Mouse (Mus musculus) right cerebral cortex, postnatal 4 days (tissue): ENCODE measurements at regions not wholly inside any gene's neighbourhood (a gene's known extent, or its start where the extent isn't known, plus 50 kb on each side); places are given as distances from the start of the nearest gene placed in this dataset.
"Not testable (repeated sequence)": the region's sequence is repeated elsewhere in the genome, so short reads cannot be mapped to it uniquely, and the experiment has no call there.

ENCODE experiments used
- DNase-seq: peaks from one replicate; pipeline ENCODE4 v3.0.0-alpha.2; 2022

DNA sequence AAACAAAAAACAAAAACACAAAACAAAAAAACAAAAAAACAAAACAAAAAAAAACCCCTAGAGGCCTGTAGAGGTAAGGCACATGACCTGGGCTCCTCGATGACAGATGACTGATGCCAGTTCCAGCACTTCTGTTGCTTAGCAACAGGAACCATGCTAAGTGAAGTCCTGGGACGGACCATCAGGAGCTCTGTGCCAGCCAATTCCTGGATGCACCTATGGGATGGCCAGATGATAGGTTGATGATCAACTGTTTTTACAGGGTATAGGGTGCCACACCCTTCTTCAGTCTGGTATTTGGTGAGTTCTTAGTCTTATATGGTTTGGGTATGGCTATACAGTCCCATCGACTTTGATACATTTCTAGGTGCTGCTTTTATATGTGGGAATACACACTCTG, 209.9 kb downstream of the Med10 start:
- DNase-seq: no peak

DNA sequence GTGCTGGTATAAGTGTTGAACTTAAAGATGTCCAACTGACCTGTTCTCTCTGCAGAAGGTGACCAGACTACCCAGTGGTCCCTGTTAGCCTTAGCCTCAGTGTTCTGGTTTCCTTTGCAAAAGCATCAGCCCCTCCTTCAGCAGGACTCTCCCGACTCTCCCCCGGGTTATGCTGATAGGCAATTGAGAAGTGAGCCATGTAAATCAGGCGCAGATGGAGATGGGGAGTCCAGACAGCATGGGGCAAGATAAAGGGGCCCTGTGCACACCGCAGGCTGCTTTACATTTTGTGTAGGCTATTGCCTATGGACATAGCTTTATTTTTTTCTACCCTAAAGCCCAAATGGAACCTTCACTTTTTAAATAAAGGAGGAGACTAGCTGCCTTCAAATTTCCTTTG, 213.0 kb downstream of the Med10 start:
- DNase-seq: no peak

DNA sequence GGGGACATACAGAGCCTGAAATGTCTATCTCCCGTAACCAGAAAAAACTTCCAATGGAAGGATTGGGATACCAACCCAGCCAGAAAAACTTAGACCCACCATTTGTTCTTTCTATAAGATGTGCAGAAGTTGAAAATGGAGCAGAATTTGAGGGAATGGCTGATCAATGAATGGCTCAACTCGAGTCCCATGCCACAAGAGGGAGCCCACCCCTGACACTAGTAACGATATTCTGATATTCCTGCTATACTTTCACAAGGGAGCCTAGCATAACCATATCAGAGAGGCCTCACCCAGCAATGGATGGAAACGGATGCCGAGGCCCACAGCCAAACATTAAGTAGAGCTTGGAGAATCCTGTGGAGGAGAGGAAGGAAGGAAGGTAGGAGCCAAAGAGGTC, 215.3 kb downstream of the Med10 start:
- no peak for DNase-seq

DNA sequence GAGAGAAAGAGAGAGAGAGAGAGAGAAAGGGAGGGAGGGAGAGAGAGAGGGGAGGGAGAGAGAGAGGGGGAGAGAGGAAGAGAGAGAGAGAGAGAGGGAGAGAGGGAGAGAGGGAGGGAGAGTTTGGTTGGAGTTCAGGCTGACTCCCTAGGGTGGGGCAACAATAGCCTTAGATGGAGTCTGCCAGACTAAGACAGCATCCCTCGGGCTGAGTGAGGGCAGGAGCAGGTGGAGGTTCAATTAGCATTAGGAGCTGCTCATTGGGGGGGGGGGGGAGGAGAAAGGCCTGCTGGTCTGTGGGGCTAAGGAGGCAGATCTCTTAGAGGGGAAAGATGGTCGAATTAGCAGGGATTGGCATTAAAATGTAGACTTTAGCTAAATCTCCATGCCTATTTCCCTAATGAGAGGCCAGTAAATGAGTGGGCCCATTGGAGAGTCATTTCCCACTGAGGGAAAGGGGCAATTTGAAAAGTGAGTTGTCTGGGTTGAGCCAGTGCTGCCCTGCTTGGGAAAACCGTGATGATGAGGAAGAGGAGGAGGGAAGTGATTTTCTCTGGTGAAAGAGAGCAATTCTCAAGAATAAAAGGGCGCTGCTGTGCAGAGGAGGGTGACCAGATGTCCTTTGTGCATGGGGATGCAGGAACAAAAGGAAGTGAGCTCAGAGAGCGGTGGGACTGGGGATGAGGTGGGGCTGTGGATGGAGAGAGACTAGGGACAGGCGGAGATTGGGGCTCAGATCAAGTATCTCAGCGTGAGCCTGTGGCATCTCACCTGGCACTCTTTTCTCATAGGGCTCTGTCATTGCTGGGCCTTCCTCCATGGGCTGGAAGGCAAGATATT, 218.0 kb downstream of the Med10 start:
- DNase-seq: no peak

DNA sequence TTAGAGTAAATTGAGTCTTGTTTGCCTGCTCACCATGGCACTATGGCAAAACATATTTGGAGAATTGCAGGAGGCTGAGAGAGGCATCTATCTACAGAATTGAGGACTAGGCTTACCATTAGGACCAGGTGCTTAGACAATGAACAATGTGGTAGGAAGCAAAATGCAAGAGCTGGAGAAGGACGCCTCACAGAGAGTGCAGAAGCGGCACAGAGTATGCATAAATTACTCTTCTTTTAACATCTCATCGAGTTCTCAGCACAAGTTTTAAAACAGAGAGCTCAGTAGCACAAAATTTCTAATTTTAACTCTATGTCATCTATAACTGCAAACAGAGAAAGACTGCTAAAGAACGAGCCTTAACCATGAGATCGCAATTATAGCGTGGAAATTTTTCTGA, 231.1 kb downstream of the Med10 start:
- no peak for DNase-seq

DNA sequence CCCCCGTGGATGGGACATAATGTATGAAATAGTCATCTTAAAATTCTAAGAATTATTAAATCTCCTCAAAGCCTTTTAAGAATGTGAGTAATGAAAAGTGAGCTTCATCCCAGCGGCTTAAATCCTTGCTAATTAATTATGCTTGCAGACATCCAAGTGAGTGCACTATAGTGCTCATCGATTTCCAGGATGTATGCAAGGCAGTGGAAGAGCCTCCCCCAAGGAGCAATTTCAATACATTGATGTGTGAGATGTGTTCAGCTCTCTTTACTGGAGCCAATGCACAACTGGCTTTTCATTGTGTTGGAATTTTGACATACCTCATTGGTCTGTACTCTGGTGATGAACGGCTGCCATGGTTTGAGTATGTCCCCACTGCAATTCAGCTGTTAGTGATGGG, 231.6 kb downstream of the Med10 start:
- DNase-seq: no peak

DNA sequence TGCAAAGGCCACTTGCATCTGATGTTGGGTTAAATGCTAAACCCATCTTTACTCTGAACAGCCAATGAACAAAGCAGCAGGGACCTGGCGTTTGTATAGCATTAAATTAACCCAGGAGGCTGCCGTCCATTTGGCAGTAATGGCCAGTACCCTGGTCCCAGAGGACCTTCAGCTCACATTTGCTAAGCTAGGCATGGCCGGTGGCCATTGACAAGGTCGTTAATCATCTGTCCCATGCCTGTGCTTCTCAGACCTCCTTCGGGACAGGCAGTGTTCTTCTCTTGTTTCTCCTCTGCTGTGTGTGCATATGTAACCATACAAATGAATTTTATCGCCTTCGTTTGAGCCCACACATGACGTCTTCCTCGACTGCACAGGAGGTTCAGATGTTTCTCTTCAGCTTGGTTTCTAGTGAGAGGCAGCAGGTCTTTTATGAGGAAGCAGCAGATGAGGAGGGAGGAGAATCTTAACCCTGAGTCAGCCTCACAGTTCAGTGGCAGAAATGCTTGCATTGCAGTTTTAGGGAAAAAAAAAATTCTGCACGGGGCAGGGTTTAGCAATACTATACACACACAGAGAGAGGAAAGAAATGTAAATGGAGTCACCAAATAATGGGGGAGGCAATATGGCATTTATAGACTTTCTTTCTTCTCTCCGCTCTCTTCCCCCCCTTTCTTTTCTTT, 235.9 kb downstream of the Med10 start:
- no peak for DNase-seq

DNA sequence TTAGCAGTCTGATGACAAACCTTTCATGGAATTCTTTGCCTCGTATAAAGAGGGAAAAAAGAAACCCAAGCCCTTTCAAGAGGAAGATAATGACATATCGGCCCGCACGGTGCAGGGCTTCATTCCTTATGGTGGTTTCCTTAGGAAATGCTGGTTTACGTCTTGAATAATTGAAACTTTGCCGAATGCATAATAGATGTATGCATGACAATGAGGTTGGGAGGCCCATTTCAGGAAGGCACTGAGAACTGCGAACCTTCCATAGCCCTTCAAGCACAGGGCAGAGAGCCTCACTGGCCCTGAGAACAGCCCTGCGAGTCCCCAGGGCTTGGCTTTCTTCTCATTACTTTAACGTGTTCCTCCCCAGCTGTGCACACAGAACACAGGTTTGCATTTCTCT, 255.7 kb downstream of the Med10 start:
- no peak for DNase-seq

DNA sequence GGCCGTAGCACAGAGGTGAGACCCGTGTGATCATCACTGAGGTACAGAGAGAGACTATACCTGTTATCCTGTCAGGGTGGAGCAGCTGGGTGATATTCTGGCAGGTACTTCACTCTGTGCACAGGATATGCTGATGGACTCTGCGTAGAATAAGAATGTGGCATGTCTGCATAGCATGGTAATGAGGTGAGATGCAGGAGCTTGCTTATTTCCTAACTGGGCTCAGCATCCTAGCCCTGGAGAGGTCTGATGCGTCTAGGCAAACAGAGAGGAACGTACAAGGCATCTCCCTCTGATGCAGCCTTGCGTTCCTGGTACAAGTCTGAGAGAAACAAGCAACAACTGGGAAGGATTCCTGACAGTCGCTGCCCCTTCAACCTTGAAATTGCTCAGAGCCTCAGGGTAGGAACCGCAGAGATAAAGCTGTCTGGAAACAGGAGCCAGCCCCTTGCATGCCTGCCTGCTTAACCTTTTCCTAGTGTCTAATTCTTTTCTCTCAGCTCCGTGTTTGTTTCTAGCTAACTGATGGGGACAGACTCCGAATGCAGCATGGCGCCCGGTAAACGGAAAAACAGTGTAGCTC, 259.3 kb downstream of the Med10 start:
- DNase-seq: no peak

DNA sequence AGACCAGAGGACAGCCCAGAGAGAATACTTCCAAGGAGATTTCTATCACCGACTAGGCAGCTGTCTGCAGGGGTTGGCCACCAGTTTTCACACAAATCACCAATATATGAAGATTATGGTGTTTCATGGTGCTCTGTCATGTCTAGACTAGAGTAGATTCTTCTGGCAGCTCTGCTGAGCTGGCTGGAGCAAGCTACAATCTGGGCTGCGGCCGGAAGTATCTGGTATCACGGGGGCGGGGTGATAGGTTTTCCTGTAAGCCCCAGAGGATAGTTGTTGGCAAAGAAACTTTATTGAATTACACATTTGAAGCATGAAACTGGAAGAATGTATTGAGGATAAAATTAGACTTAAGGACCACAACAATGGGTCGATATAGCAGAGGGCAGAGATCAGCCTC, 271.5 kb downstream of the Med10 start:
- DNase-seq: no peak

DNA sequence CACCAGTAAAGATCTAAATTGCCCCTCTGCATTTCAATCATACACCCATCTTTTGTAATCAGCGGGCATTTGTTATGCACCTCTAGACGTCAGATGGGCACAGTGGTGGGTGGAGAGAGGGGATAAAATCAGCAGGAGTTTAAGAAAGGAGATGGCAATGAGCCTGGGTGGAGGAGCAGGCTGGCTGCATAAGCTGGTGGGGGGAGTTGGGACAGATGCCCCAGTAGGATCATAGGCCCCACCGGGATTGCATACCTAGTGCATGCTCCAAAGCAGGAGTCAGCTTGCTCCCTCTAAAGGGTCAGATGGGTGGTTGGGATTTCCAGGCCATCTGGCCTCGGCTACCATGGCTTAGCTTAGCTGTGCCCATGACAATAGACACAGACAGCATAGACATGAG, 273.2 kb downstream of the Med10 start:
- no peak for DNase-seq

DNA sequence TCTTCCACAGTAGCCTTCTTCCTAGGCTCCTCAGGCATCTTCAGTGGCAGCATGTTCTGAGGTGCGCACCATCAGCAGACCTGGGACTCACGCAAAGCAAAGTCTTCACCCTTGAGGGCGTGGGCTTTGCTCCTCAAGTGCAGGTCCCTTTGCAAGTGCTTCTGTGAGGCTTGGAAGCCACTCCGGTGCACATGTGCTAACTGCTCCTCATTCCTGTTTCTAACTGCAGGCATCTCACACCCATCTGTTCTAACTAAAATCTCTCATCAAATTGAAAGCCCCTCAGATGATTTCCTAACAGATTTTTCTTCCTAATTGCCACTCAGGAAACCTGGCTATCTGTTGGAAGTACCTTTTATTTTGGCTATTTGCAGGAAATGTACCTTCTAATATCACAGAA, 278.9 kb downstream of the Med10 start:
- no peak for DNase-seq

DNA sequence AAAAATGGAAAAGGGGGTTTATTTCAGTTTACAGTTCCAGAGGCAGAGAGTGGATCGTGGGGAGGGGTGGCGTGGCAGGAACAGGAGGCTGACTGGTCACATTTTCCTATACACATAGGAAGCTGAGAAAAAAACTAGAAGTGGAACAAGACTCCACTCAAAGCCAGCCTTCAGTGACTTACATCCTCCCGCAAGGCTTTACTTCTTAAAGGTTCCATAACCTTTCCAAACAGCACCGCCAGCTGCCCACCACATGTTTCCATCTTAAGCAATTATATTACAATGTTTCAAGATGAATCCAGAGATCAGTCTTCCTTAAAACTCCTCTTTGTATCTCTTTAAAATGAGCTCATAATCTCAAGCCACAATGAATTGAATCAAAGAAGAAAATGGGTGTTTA, 290.7 kb downstream of the Med10 start:
- no peak for DNase-seq

DNA sequence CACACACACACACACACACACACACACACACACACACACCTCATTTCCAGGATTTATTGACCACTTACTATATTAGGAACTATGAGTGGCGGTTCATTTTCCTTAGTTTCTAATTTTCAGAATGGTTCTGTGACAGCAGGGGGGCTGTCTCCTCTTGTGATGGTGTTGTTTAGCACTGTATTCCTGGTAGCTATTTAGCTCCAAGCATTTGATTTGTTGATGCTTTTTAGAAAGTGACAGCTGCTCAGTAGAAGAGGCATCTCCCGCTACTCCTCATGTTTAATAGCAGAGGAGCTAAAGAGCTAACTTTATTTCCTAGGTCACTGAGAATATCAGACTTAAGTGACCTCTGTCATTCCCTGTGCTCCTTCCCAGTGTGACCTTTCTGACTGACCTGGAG, 291.8 kb downstream of the Med10 start:
- DNase-seq: no peak

DNA sequence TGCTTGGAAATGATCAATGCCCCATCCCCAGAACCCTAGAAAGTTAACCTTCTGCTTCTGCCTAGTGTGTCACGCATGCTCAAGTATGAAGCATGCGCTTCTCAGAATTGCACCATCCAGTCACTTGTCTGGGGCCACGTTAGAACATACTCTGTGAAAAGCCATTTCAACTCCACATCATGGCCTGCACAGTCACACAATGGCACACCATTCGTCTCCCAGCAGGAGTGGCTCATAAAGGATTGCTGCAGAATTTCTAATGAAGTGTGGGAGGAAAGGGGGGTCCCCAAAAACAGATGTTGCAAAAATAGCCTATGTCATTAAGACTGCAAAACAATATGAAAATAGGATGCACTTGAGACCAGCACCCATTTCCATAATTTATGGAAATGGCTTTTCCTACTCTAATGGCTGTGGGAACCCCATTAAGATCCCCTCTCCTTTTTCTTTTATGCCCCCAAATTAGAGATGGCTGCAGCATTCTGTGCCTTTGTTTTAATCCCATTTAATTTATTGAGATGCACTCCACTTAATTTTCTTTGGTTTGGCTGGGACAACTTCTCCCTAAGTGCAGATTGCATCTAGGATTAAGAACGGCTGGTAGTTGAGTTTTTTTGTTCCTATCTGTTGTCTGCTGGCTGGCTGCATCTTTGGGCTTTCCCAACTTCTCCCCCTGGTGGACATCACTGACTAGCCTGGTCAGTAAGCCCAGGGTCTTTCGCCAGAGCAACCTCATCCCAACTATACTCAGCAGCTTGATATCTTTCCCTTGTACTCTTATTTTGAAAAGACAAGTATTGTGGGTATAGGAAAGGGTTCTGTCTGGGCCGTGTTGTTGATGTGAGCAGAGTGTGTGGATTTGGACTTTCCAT, 294.5 kb downstream of the Med10 start:
- no peak for DNase-seq

DNA sequence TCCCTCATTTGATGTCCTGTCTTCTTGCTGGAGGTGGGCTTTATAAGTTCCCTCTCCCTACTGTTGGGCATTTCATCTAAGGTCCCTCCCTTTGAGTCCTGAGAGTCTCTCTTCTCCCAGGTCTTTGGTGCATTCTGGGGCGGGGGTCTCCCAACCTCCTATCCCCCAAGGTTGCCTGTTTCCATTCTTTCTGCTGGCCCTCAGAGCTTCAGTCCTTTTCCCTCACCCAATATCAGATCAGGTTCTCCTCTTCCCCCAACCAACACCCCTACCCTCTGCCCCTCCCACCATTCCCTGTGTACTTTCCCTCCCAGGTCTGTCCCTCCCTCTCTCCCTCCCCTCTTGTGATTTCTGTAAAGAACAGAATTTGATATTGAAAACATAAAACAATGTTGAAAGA, 297.9 kb downstream of the Med10 start:
- not testable (repeated sequence) for DNase-seq

DNA sequence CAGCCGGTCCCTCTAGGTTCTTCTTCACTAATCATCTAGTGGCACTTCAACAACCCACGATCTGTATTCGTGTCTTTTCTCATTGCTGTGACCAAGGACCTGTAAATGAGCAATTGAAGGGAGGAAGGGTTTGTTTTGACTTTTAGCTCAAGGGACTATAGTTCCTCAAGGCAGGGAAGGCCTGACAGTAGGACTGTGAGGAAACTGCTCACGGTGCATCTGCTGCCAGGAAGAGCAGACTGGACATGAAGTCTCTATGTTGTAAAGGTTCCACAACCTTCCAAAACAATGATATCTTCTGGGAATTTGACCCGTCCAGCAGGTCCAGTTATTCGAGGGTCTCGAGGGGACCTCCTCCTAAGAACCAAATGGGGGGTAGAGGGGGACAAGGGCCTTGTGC, 300.8 kb downstream of the Med10 start:
- no peak for DNase-seq

DNA sequence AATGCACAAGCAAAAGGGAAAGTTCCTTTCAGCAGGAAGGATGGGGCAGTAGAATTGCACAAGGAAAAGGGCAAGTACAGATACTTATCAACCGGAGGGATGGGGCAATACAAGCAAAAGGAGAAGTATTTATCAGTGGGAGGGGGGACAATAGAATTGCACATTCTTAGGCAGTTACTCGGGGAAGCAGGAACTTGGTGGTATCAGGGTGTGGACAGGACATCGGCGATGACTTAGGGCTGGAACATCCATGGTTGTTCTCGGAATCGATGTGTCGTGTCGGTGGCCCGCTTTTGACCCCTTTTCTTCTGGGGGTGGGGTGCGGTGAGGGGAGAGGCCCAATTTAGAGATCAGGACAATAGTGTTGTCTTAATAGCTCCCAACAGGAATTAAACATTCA, 301.3 kb downstream of the Med10 start:
- not testable (repeated sequence) for DNase-seq

DNA sequence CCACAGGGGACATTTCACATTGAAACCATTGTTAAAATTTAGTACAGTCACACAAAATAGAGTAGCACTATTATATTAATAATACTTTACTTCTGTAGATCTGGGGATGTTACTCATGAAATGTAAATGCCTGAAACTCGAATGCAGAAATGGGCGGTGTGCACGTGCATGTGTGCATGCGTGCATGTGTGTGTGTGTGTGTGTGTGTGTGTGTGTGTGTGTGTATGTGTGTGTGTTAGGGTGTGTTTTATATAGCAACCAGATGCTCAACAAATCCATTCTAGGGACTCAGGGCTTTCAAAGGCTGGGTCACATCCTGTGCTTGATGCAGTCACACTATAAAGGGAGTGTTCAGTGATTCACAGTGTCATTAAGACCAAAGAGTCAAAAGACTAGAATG, 301.7 kb downstream of the Med10 start:
- DNase-seq: no peak

DNA sequence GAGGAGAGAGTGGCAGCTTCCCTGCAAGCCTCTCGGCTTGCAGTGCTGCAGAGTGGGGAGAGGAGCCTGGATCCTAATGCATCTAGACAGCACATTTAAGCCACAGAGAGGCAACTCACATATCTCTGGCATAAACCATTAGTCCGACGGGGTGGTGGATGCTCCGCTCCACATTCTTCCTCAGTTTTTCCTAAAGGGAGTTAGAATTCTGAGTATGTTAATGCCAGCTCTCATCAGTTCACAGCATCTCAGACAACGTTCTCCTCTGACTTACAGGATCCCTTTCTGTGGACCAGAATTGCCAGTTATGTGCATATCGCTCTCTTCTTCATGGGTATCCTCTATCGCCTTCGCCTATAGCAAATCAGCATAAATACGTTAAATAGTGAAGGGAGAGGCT, 313.4 kb downstream of the Med10 start:
- DNase-seq: no peak

DNA sequence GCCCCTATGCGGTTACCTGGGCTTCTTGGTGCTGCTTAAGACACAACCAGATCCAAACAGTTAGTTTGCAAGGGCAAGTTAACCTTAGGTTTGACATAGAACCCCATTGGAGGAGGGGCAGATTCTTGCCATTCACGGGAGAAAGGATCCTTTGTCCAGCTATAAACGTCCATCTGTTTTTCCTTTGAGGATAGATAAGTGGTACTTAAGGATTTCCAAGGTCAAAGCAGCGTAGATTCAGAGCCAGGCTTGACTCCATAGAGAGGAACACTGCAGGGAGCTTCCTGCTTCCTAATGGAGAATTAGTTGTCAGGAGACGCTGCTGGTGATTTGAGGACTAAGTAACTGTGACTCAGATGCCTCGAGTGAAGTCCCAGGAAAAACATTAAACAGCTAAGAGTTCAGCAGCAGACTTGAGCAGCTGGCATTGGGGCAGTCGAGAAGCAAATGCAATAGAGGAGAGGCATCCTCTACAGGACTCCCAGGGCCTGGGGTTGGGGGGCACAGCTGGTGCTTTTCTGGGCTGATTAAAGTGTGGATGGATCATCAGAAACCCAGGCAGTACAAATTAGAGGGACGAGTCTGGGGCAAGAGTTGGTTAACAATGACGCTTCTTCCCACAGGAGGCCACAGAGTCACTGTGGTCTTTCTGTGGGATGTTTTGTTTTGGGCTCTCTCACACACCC, 322.8 kb downstream of the Med10 start:
- no peak for DNase-seq

DNA sequence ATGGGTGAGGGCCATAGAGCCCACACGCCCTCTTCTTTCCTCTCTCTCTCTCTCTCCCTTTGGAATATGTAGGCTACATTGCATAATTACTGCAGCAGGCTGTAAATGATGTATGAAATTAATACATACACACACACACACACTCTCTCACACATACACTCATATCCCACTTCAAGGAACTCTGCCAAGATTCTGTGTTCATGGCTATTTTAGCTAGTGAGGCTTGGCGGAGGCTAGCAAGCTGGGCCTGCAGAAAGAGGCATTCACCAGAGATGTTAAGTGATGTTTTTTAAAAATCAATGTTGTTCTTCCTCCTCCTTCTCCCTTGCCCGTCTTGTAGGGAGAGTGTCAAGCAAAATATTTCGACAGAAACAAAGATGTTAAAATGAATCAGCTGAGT, 325.1 kb downstream of the Med10 start:
- no peak for DNase-seq

DNA sequence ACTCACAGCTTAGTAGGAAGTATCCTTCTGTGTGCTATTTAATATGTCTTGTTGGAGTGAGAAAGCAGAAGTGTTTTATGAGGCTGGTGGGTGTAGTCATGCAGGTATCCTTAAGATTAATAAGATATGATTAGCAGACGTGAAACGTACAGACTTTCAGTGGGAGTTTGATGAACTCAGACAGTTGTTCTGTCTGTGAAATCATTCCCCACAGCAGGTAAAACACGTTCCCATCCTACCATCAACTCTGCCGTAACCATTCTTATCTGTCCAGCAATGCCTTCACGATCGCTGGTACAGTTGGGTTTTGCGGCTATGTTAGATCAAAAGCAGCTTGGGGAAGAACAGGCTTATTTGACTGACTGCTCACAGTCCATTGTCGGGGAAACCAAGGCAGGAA, 332.3 kb downstream of the Med10 start:
- no peak for DNase-seq
